Mouse (Mus musculus) gastrocnemius, postnatal 4 days (tissue): ENCODE results near the gene Hs6st3. TPM values are rescaled to one million over a fixed set of nuclear protein-coding genes. Genes with fewer than 3 reads are reported as not detected.

Experiments
- DNase-seq, 2 experiments: peaks; one replicate each; pipeline ENCODE4 v3.0.0; 2021 to 2022; ENCODE audit warnings: low spot score in 2 of 2, mixed read lengths in 2 of 2
- total RNA-seq, 2 experiments: library from RNA; stranded (reverse); gene quantifications; 2 replicates each; pipeline ENCODE4 v1.2.3; 2021

Hs6st3 gene
- total RNA-seq, 2 experiments from 2014 or later, result 0.31 to 0.37 TPM

DNA sequence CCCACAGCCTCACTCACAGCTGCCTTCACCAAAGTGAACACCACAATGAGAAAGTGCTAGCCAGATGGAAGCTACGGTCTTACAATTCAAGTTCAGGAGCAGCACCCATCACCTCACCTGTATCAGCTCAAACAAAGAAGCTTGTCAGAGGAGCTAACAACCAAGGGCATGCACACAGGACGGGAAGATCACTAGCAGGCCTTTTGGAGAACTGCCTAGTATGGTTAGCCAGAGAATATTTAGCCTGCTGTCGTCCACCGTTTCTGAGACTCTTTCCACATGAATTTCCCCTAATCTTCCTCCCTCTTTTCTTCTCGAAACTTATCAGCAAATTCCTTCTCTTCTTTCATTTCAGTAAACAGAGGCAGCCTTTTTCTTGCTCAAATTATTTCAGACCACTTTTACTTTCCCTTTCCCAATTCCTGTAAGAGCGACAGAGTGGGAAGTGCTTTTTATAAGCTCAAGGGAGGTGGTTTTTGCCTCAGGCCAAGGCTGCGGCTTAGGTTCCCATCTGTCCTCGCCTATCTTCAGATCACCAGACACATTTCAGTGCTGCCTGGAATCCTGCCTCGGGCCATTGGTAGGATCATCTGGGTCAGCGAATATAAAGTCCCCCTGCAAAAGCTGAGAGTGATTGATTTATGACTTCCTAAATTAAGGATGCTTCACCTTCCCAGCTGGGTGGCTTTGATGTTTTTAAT is 757.8 kb downstream of the Hs6st3 start:
- no peak for DNase-seq

DNA sequence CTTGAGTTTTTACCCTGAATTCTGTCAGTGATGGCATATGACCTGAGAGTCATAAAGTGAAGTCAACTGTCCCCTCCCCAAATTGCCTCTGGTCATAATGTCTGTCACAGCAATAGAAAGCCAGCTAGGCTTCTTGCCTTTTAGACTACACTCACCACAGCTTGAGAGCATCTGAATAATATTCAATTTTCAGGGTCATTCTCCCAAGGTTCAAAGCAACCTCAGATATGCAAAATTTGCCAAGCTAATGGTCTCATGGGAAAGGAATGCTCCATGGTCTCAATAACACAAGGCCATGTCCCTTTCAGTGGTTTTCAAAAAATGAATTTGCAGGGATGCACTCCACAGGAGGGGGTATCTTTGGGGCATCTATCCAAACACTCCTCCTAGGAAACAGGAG is 764.3 kb downstream of the Hs6st3 start:
- DNase-seq, result no peak

DNA sequence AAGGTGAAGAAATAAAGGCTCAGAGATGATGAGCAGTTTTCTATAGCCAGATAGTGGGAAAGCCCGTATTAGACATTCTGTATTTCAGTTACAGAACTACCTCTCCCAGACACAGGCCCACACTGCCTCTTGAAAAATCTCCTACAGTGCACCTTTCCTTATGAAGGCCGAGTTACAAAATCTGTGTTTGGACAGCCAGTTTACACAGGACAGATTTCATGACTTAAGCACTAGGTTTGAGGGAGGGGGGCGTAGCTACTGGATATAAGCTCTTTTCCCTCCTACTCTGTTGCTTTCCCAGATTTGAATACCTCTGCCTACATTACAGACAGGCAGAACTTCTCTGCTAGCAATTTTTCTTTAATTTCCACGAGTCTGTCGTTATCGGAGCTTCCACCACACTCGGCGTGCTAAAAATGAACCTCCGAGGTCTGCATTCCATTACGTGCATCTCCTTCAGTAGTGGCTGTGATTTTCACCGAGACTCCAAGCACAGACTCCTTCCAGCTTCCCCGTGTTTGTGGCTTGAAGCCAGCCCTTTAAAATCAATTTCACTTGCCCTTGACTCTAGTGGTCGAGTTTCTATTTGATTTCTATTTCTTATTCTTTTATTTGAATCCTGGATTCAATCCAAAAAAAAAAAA is 770.0 kb downstream of the Hs6st3 start:
- no peak for DNase-seq

DNA sequence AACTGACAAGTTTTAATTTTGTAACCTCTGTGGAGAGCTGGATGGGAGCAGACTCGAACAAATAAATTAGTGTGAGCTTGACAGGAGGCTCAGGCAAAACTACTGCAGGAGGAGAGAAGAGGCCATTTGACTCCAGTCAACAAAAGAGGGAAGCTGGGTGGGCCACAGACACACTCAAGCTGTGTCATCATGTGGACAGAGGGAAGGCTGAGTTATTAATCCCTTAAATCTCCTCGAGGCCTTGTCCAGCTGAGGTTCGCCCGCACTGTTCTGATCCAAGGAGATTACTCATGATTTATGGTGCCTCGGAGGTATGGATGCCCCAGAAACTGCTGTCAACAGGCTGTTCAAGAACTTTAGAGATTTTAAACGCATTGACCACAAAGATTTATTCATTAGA is 776.4 kb downstream of the Hs6st3 start:
- no peak for DNase-seq

DNA sequence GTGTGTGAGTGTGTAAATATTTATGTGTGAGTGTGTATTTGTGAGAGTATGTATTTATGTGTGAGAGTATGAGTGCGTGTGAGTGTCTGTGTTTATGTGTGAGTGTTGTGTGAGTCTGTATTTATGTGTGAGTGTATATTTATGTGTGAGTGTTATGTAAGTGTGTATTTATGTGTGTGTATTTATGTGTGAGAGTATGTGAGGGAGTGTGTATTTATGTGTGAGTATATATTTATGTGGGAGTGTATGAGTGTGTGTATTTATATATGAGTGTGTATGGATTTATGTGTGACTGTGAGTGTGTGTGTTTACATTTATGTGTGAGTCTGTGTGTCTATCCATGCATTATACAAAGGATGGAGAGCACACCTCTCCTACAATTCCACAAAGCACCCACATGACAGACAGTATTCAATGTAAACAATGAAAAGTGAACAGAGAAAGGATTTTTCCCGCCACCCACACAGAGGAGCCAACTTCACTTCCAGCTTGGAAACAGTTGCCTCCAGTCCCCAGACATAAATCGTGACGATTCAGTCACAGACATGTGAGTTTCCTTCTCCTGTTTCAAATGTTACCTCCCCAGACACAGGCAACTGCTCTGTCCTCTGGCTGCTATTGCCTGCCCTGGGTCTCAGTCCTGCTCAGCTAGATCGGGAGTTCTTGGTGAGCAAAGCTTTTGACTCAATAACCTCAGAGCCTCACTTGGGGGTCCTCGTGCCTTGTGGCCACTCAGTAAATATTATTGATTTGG is 780.3 kb downstream of the Hs6st3 start:
- DNase-seq, result no peak

DNA sequence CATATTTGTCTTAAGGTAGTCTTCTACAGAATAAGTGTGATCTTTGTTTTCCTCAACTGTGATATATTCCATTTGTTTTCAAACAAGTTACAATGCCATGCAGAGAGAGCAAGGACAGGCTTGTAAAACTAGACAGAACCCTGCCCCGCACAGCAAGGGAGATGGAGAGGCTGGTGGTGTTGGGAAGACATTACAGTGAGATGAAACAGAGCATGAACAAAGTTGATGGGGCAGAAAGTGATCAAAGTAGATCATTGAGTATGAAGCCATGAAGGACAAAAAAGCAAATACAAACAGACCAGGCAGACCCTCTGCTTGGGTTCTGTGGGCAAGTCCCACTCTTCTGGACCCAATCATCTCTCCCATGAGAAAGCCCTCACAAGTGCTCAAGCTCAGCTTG is 781.0 kb downstream of the Hs6st3 start:
- no peak for DNase-seq

Other genes with a start within 250 kb of the Hs6st3 start
- gene Dzip1, start 212.9 kb upstream of the Hs6st3 start, total RNA-seq, result 10 to 100 TPM; 14.0 to 14.4 TPM
- gene Dnajc3, start 200.4 kb upstream of the Hs6st3 start, total RNA-seq, result 10 to 100 TPM; 28.7 to 34.8 TPM
- gene Uggt2, start 38.9 kb upstream of the Hs6st3 start, total RNA-seq, result 10 to 100 TPM; 11.0 to 11.4 TPM